ENCODE assay signal across 19 mouse cellular contexts in genomic region chr11:60734206-60734605, GRCm38 (mm10). TPM values are rescaled to one million over a fixed set of nuclear protein-coding genes. Genes with fewer than 3 reads are reported as not detected.
A peak's percentile ranks its signal among the peaks of the same experiment; 100 is the strongest.
DNase-seq lines count a peak whose midpoint lies in the region; TF ChIP-seq lines count a peak whose summit lies in the region.
"Had no signal": no experiment of that assay in that cellular context is flagged by ENCODE, and none has a peak within 500 bp of the region (broad histone marks: within the 10 kb centered on the region; RNA-seq: fewer than 3 reads in every experiment).

No protein-coding gene starts in this region.

- H3K79me2 ChIP-seq in macrophage (ENCODE audit: inconsistent target) = peaks cover 7% of the 10 kb centered on the region

- H3K36me3 ChIP-seq in macrophage (ENCODE audit: inconsistent target) = peaks cover 22% of the 10 kb centered on the region; the same call in 1 of the 2 replicates

- WGBS in macrophage (ENCODE audit: missing documents) = 82% methylated on average over 2 of the region's 2 CpGs

- peak; percentile 56 for DNase-seq in adrenal gland, adult 2 months
- no peak for DNase-seq in adrenal gland, postnatal 10 days
- DNase-seq in 3T3-L1 (ENCODE audit: low read depth, low spot score) = peak; percentile 70
- DNase-seq in thymus, postnatal 36 days = no peak
- DNase-seq in spleen, postnatal 10 days (ENCODE audit: low spot score in 2 of 2) = no peak
- DNase-seq: cerebellum, adult 9-10 months; heart, postnatal 10 days; kidney, adult 9 months; kidney, postnatal 36 days; layer of hippocampus, adult 9-11 months; lung, postnatal 10 days had no signal

- no peak overlapping the region for H3K4me3 ChIP-seq in bone marrow macrophage, adult 2 months (ENCODE audit: insufficient read depth, low read length)
- no peak overlapping the region for H3K4me3 ChIP-seq in macrophage (ENCODE audit: inconsistent target)
- H3K4me3 ChIP-seq: embryonic facial prominence, embryonic 10.5 days; forebrain, embryonic 12.5 days; hindbrain, embryonic 12.5 days; limb, embryonic 13.5 days; liver, embryonic 15.5 days; midbrain, embryonic 13.5 days had no signal

- H3K27ac ChIP-seq in bone marrow macrophage, adult 2 months (ENCODE audit: insufficient read depth, low read depth, low read length) = 0 out of 2 replicates have a peak overlapping the region, but pooled peaks have one; percentile 38
- H3K27ac ChIP-seq in macrophage = peak overlapping the region; percentile 48
- H3K27ac ChIP-seq: embryonic facial prominence, embryonic 10.5 days; forebrain, embryonic 12.5 days; hindbrain, embryonic 12.5 days; limb, embryonic 13.5 days; liver, embryonic 15.5 days; midbrain, embryonic 13.5 days had no signal

- no peak for TF ChIP-seq CTCF in bone marrow macrophage, adult 2 months (IDR thresholded peaks at IDR 0.05; ENCODE audit: low read depth, low read length)

- no peak for TF ChIP-seq POLR2A in bone marrow macrophage, adult 2 months (IDR thresholded peaks at IDR 0.05; ENCODE audit: borderline replicate concordance, low read depth, low read length)

- H3K4me1 ChIP-seq in bone marrow macrophage, adult 2 months (ENCODE audit: control insufficient read depth, insufficient read depth, low read length) = peaks cover 26% of the 10 kb centered on the region

RNA-seq across cellular contexts. Expression of gene Mief2, which starts 6.0 kb away (rescaled TPM):
- total RNA-seq in adrenal gland, adult 2 months (2021) = 10 to 100 TPM; 26.0 to 41.6 TPM
- 47.2 and 50.1 TPM in 2 replicates for polyA plus RNA-seq in adrenal gland, adult 2 months (2012; rRNA removed)
- 10 to 100 TPM; 31.8 to 43.9 TPM for total RNA-seq in adrenal gland, postnatal 10 days (2021)
- 6.1 and 9.3 TPM in 2 replicates for polyA plus RNA-seq in bone marrow macrophage, adult 2 months (2012; ENCODE audit: insufficient read depth, insufficient read length, missing spikeins)
- total RNA-seq in macrophage (2018; cell fraction: chromatin; rRNA removed) = 10 to 100 TPM in 18 of 26 experiments, 1 to 10 TPM in 8; 5.7 to 33.1 (median 17.5) TPM
- 10 to 100 TPM in 5 of 26 experiments, 1 to 10 TPM in 21; 1.9 to 13.3 (median 7.4) TPM for total RNA-seq in macrophage (2018; cell fraction: cytosol; rRNA removed)
- 10 to 100 TPM in 21 of 26 experiments, 1 to 10 TPM in 5; 5.4 to 42.0 (median 19.8) TPM for total RNA-seq in macrophage (2018; cell fraction: nucleus; rRNA removed)
- polyA plus RNA-seq in macrophage (2018) = 5.2 to 12.7 TPM (median 9.1 TPM) in 3 replicates

RNA-seq across cellular contexts. Expression of gene Flii, which starts 7.1 kb away (rescaled TPM):
- total RNA-seq in adrenal gland, adult 2 months (2021) = 100 to 1,000 TPM; 149 to 186 TPM
- polyA plus RNA-seq in adrenal gland, adult 2 months (2012; rRNA removed) = 271 and 327 TPM in 2 replicates
- total RNA-seq in adrenal gland, postnatal 10 days (2021) = 100 to 1,000 TPM; 105 to 118 TPM
- 144 and 146 TPM in 2 replicates for polyA plus RNA-seq in bone marrow macrophage, adult 2 months (2012; ENCODE audit: insufficient read depth, insufficient read length, missing spikeins)
- total RNA-seq in macrophage (2018; cell fraction: chromatin; rRNA removed) = 100 to 1,000 TPM; 115 to 421 (median 198) TPM
- total RNA-seq in macrophage (2018; cell fraction: cytosol; rRNA removed) = 100 to 1,000 TPM; 116 to 164 (median 145) TPM
- 100 to 1,000 TPM; 123 to 370 (median 163) TPM for total RNA-seq in macrophage (2018; cell fraction: nucleus; rRNA removed)
- polyA plus RNA-seq in macrophage (2018) = 123 to 157 TPM (median 153 TPM) in 3 replicates

RNA-seq across cellular contexts. Expression of gene Llgl1, which starts 34.7 kb away (rescaled TPM):
- 10 to 100 TPM; 19.5 to 26.5 TPM for total RNA-seq in adrenal gland, adult 2 months (2021)
- polyA plus RNA-seq in adrenal gland, adult 2 months (2012; rRNA removed) = 59.4 and 62.5 TPM in 2 replicates
- 10 to 100 TPM; 23.0 to 30.4 TPM for total RNA-seq in adrenal gland, postnatal 10 days (2021)
- polyA plus RNA-seq in bone marrow macrophage, adult 2 months (2012; ENCODE audit: insufficient read depth, insufficient read length, missing spikeins) = 17.1 and 17.5 TPM in 2 replicates
- total RNA-seq in macrophage (2018; cell fraction: chromatin; rRNA removed) = 10 to 100 TPM in 23 of 26 experiments, 1 to 10 TPM in 3; 7.6 to 55.6 (median 25.8) TPM
- total RNA-seq in macrophage (2018; cell fraction: cytosol; rRNA removed) = 10 to 100 TPM in 17 of 26 experiments, 1 to 10 TPM in 9; 7.0 to 13.5 (median 10.9) TPM
- total RNA-seq in macrophage (2018; cell fraction: nucleus; rRNA removed) = 10 to 100 TPM in 21 of 26 experiments, 1 to 10 TPM in 5; 6.4 to 33.4 (median 16.2) TPM
- 4.8 to 11.6 TPM (median 9.7 TPM) in 3 replicates for polyA plus RNA-seq in macrophage (2018)

RNA-seq across cellular contexts. Expression of gene Top3a, which starts 43.0 kb away (rescaled TPM):
- total RNA-seq in adrenal gland, adult 2 months (2021) = 10 to 100 TPM in 1 of 2 experiments, 1 to 10 TPM in 1; 6.7 to 10.7 TPM
- 5.8 and 6.1 TPM in 2 replicates for polyA plus RNA-seq in adrenal gland, adult 2 months (2012; rRNA removed)
- 10 to 100 TPM in 1 of 2 experiments, 1 to 10 TPM in 1; 7.7 to 10.2 TPM for total RNA-seq in adrenal gland, postnatal 10 days (2021)
- 13.2 and 13.7 TPM in 2 replicates for polyA plus RNA-seq in bone marrow macrophage, adult 2 months (2012; ENCODE audit: insufficient read depth, insufficient read length, missing spikeins)
- total RNA-seq in macrophage (2018; cell fraction: chromatin; rRNA removed) = 10 to 100 TPM; 13.4 to 79.6 (median 48.4) TPM
- 10 to 100 TPM in 19 of 26 experiments, 1 to 10 TPM in 7; 4.3 to 15.9 (median 11.8) TPM for total RNA-seq in macrophage (2018; cell fraction: cytosol; rRNA removed)
- total RNA-seq in macrophage (2018; cell fraction: nucleus; rRNA removed) = 10 to 100 TPM in 25 of 26 experiments, 1 to 10 TPM in 1; 7.2 to 43.0 (median 31.6) TPM
- 8.7 to 12.0 TPM (median 11.4 TPM) in 3 replicates for polyA plus RNA-seq in macrophage (2018)

RNA-seq across cellular contexts. Expression of gene Smcr8, which starts 43.1 kb away (rescaled TPM):
- 10 to 100 TPM; 19.7 to 33.3 TPM for total RNA-seq in adrenal gland, adult 2 months (2021)
- polyA plus RNA-seq in adrenal gland, adult 2 months (2012; rRNA removed) = 6.4 and 8.6 TPM in 2 replicates
- 10 to 100 TPM; 19.7 to 20.7 TPM for total RNA-seq in adrenal gland, postnatal 10 days (2021)
- 23.8 and 30.3 TPM in 2 replicates for polyA plus RNA-seq in bone marrow macrophage, adult 2 months (2012; ENCODE audit: insufficient read depth, insufficient read length, missing spikeins)
- total RNA-seq in macrophage (2018; cell fraction: chromatin; rRNA removed) = 100 to 1,000 TPM in 22 of 26 experiments, 10 to 100 TPM in 4; 68.9 to 172 (median 129) TPM
- total RNA-seq in macrophage (2018; cell fraction: cytosol; rRNA removed) = 10 to 100 TPM; 47.7 to 85.9 (median 63.1) TPM
- 100 to 1,000 TPM in 24 of 26 experiments, 10 to 100 TPM in 2; 91.5 to 200 (median 155) TPM for total RNA-seq in macrophage (2018; cell fraction: nucleus; rRNA removed)
- polyA plus RNA-seq in macrophage (2018) = 33.1 to 38.1 TPM (median 34.4 TPM) in 3 replicates

Comparison
In these comparisons a context has a peak if more than half of its experiments do, and no peak if none do; other contexts are left out.
1. DNase-seq: peak in adrenal gland, adult 2 months (single experiment) and 3T3-L1 (single experiment); none in adrenal gland, postnatal 10 days (single experiment), thymus, postnatal 36 days (0 of 2) and spleen, postnatal 10 days (0 of 2).